Mouse (Mus musculus) forebrain, embryonic 16.5 days (tissue): ENCODE data around the gene Folr1. TPM values are rescaled to one million over a fixed set of nuclear protein-coding genes. Genes with fewer than 3 reads are reported as not detected.

Source experiments
- ATAC-seq: fragments of 200-750 bp; cut with Nextera tagmentation; 2 replicates; pipeline ENCODE4 v1.8.0; 2017; ENCODE audit warnings: mild to moderate bottlenecking, moderate library complexity
- H3K27ac ChIP-seq: fragments of 300-500 bp; sonication (generic); 2 replicates; pipeline ENCODE4 v1.5.1; 2014; ENCODE audit warnings: low read length, control low read depth
- H3K27me3 ChIP-seq: fragments of 300-500 bp; sonication (generic); replicated peaks from 2 replicates; pipeline ENCODE4 v1.6.1; 2014; ENCODE audit warnings: low read length; ENCODE audit not compliant: control insufficient read depth, insufficient read depth
- H3K36me3 ChIP-seq: fragments of 300-500 bp; sonication (generic); 2 replicates; pipeline ENCODE4 v1.6.1; 2014; ENCODE audit not compliant: control insufficient read depth, insufficient read depth
- H3K4me1 ChIP-seq: fragments of 300-500 bp; sonication (generic); replicated peaks from 2 replicates; pipeline ENCODE4 v1.6.1; 2014; ENCODE audit warnings: low read length; ENCODE audit not compliant: control insufficient read depth, insufficient read depth
- H3K4me2 ChIP-seq: fragments of 300-500 bp; sonication (generic); 2 replicates; pipeline ENCODE4 v1.6.1; 2014; ENCODE audit warnings: mild to moderate bottlenecking, low read length, control low read depth
- H3K4me3 ChIP-seq: fragments of 300-500 bp; sonication (generic); replicated peaks from 2 replicates; pipeline ENCODE4 v1.5.1; 2014; ENCODE audit warnings: mild to moderate bottlenecking, low read length, control low read depth
- H3K9ac ChIP-seq: fragments of 300-500 bp; sonication (generic); replicated peaks from 2 replicates; pipeline ENCODE4 v1.6.1; 2014; ENCODE audit warnings: low read depth, low read length, control low read depth
- H3K9me3 ChIP-seq: fragments of 300-500 bp; sonication (generic); 2 replicates; pipeline ENCODE4 v1.6.1; 2016; ENCODE audit warnings: low read length; ENCODE audit not compliant: control insufficient read depth
- WGBS: fragments of 180-500 bp; shearing (Covaris S2); extraction: QIAGEN DNeasy Blood & Tissue Kit; methylation state at CpG from one replicate; pipeline ENCODE4 v1.1.7; 2014; 5-methylcytosine and 5-hydroxymethylcytosine counted together
- polyA plus RNA-seq: library from polyadenylated mRNA; unstranded; fragments of >200 nt; fragmentation: Nextera tagmentation; extraction: Ambion mirVana; gene quantifications from 2 replicates; pipeline ENCODE4 v1.2.1, GENCODE M21; 2015

Gene Folr1
- polyA plus RNA-seq, 1 experiment from 2014 or later: 19.2 TPM

- WGBS: 75% methylated on average over 4 of the region's 4 CpGs
- no peak overlapping the region for H3K27ac ChIP-seq
- no peaks in the 10 kb centered on the region for H3K36me3 ChIP-seq
- H3K4me1 ChIP-seq: no peaks in the 10 kb centered on the region
- no peaks in the 10 kb centered on the region for H3K9me3 ChIP-seq
- no peak overlapping the region for H3K9ac ChIP-seq
- no peaks in the 10 kb centered on the region for H3K27me3 ChIP-seq
- H3K4me3 ChIP-seq: no peak overlapping the region
- no peak for ATAC-seq
- H3K4me2 ChIP-seq: no peak overlapping the region
Observed at GRCm38 (mm10) chr7:101880855-101881254, 10.3 kb upstream of the Folr1 start.

- WGBS: 83% methylated on average over 1 of the region's 1 CpGs
- Histone ChIP-seq H3K9me3 (no peaks in the 10 kb centered on the region), H3K27ac (no peak overlapping the region), H3K4me3 (no peak overlapping the region), H3K27me3 (no peaks in the 10 kb centered on the region), H3K9ac (no peak overlapping the region), H3K4me1 (no peaks in the 10 kb centered on the region), H3K4me2 (no peak overlapping the region), H3K36me3 (no peaks in the 10 kb centered on the region)
- no peak for ATAC-seq
Observed at GRCm38 (mm10) chr7:101875978-101876377, 5.4 kb upstream of the Folr1 start.

GRCm38 (mm10) chr7:101871296-101871695 lies 708 bp upstream of the Folr1 start:
- no peak overlapping the region for H3K4me2 ChIP-seq
- H3K4me1 ChIP-seq: no peaks in the 10 kb centered on the region
- H3K4me3 ChIP-seq: no peak overlapping the region
- ATAC-seq: no peak
- WGBS: 88% methylated on average over 3 of the region's 3 CpGs
- no peaks in the 10 kb centered on the region for H3K9me3 ChIP-seq
- no peak overlapping the region for H3K9ac ChIP-seq
- no peaks in the 10 kb centered on the region for H3K36me3 ChIP-seq
- H3K27ac ChIP-seq: no peak overlapping the region
- no peaks in the 10 kb centered on the region for H3K27me3 ChIP-seq

GRCm38 (mm10) chr7:101869163-101869500 lies 1.5 kb downstream of the Folr1 start:
- Histone ChIP-seq H3K27ac (no peak overlapping the region), H3K9me3 (no peaks in the 10 kb centered on the region), H3K4me2 (no peak overlapping the region), H3K9ac (no peak overlapping the region), H3K27me3 (no peaks in the 10 kb centered on the region), H3K36me3 (no peaks in the 10 kb centered on the region), H3K4me3 (no peak overlapping the region), H3K4me1 (no peaks in the 10 kb centered on the region)
- no peak for ATAC-seq
- 41% methylated on average over 7 of the region's 7 CpGs for WGBS

- H3K36me3 ChIP-seq: no peaks in the 10 kb centered on the region
- H3K27me3 ChIP-seq: no peaks in the 10 kb centered on the region
- H3K4me3 ChIP-seq: no peak overlapping the region
- no peak overlapping the region for H3K4me2 ChIP-seq
- H3K27ac ChIP-seq: no peak overlapping the region
- no peaks in the 10 kb centered on the region for H3K9me3 ChIP-seq
- ATAC-seq: no peak
- no peak overlapping the region for H3K9ac ChIP-seq
- WGBS: 48% methylated on average over 13 of the region's 13 CpGs
- H3K4me1 ChIP-seq: no peaks in the 10 kb centered on the region
Observed at GRCm38 (mm10) chr7:101868241-101869162, 2.1 kb downstream of the Folr1 start.

- Histone ChIP-seq H3K27me3 (no peaks in the 10 kb centered on the region), H3K4me3 (no peak overlapping the region), H3K4me1 (no peaks in the 10 kb centered on the region), H3K4me2 (no peak overlapping the region), H3K36me3 (no peaks in the 10 kb centered on the region), H3K9me3 (no peaks in the 10 kb centered on the region), H3K9ac (no peak overlapping the region), H3K27ac (no peak overlapping the region)
- 97% methylated on average over 4 of the region's 4 CpGs for WGBS
- ATAC-seq: no peak
Observed at GRCm38 (mm10) chr7:101867482-101867881, 3.1 kb downstream of the Folr1 start.

GRCm38 (mm10) chr7:101866491-101867265 lies 3.9 kb downstream of the Folr1 start:
- no peak overlapping the region for H3K4me2 ChIP-seq
- H3K9ac ChIP-seq: no peak overlapping the region
- no peaks in the 10 kb centered on the region for H3K9me3 ChIP-seq
- H3K4me1 ChIP-seq: no peaks in the 10 kb centered on the region
- WGBS: 76% methylated on average over 11 of the region's 11 CpGs
- no peaks in the 10 kb centered on the region for H3K27me3 ChIP-seq
- no peak overlapping the region for H3K4me3 ChIP-seq
- no peak for ATAC-seq
- no peak overlapping the region for H3K27ac ChIP-seq
- no peaks in the 10 kb centered on the region for H3K36me3 ChIP-seq

- Histone ChIP-seq H3K4me3 (no peak within 1 kb of the TSS), H3K27ac (no peak within 1 kb of the TSS), H3K27me3 (no peaks in the 10 kb centered on the region), H3K4me1 (no peaks in the 10 kb centered on the region), H3K9ac (no peak within 1 kb of the TSS), H3K36me3 (no peaks in the 10 kb centered on the region), H3K4me2 (no peak within 1 kb of the TSS), H3K9me3 (no peaks in the 10 kb centered on the region)
- 85% methylated on average over 3 of the region's 3 CpGs for WGBS
- ATAC-seq: no peak
Observed at GRCm38 (mm10) chr7:101863415-101863814, 7.2 kb downstream of the Folr1 start, which contains the start of gene Anapc15. Gene Anapc15, plus strand, starts transcription at chr7:101863715.

- Histone ChIP-seq H3K9me3 (no peaks in the 10 kb centered on the region), H3K36me3 (no peaks in the 10 kb centered on the region), H3K4me1 (no peaks in the 10 kb centered on the region), H3K9ac (no peak overlapping the region), H3K27ac (no peak overlapping the region), H3K4me2 (no peak overlapping the region), H3K4me3 (no peak overlapping the region), H3K27me3 (no peaks in the 10 kb centered on the region)
- WGBS: 61% methylated on average over 3 of the region's 3 CpGs
- ATAC-seq: no peak
Observed at GRCm38 (mm10) chr7:101862291-101862690, 8.3 kb downstream of the Folr1 start.
